Mouse (Mus musculus) kidney, adult 2 months (tissue): ENCODE measurements around the gene Plscr4. TPM values are rescaled to one million over a fixed set of nuclear protein-coding genes. Genes with fewer than 3 reads are reported as not detected.
A peak's percentile ranks its signal among the peaks of the same experiment; 100 is the strongest.

Experiments used
- DNase-seq: peaks from one replicate; pipeline ENCODE4 v3.0.0; 2021
- H3K27ac ChIP-seq: fragments of 200-500 bp; 2 replicates; pipeline ENCODE4 v1.5.1; 2012; ENCODE audit warnings: low read depth, low read length, control low read depth, inconsistent platforms; ENCODE audit not compliant: insufficient read depth
- H3K27me3 ChIP-seq: fragments of 200-500 bp; replicated peaks from 2 replicates; pipeline ENCODE4 v1.6.1; 2012; ENCODE audit warnings: mild to moderate bottlenecking, moderate library complexity, low read length, inconsistent platforms; ENCODE audit not compliant: control insufficient read depth, insufficient read depth
- H3K36me3 ChIP-seq: fragments of 200-500 bp; 2 replicates; pipeline ENCODE4 v1.6.1; 2012; ENCODE audit warnings: mild to moderate bottlenecking, moderate library complexity, low read length, inconsistent platforms; ENCODE audit not compliant: control insufficient read depth, insufficient read depth
- H3K4me1 ChIP-seq: fragments of 200-500 bp; 2 replicates; pipeline ENCODE4 v1.6.1; 2011; ENCODE audit warnings: low read length; ENCODE audit not compliant: control insufficient read depth, insufficient read depth
- H3K4me3 ChIP-seq: fragments of 200-500 bp; 2 replicates; pipeline ENCODE4 v1.5.1; 2011; ENCODE audit warnings: mild to moderate bottlenecking, low read depth, low read length, control low read depth; ENCODE audit not compliant: insufficient read depth
- CTCF ChIP-seq: fragments of 200-500 bp; conservative IDR thresholded peaks from 2 replicates; pipeline ENCODE4 v1.5.1; 2011; ENCODE audit warnings: low read depth, mild to moderate bottlenecking, control low read depth, low read length, moderate library complexity, mixed read lengths; ENCODE audit not compliant: insufficient read depth, insufficient read length
- POLR2A ChIP-seq: fragments of 200-500 bp; IDR thresholded peaks from one replicate; pipeline ENCODE4 v1.6.1; 2011; ENCODE audit warnings: low read depth, low read length, control low read depth
- WGBS: fragments of 180-500 bp; shearing (Covaris S2); methylation state at CpG from one replicate; pipeline ENCODE4 v1.1.7; 2018; 5-methylcytosine and 5-hydroxymethylcytosine counted together
- polyA plus RNA-seq: library from polyadenylated mRNA; depleted of rRNA; stranded (reverse); fragments of >200 nt; gene quantifications from 2 replicates; pipeline ENCODE4 v1.2.3, GENCODE M21; 2012

The Plscr4 gene
- polyA plus RNA-seq, 1 experiment = 11.7 TPM

- H3K4me1 ChIP-seq = no peaks in the 10 kb centered on the region
- TF ChIP-seq POLR2A = no peak
- no peak for TF ChIP-seq CTCF
Measured at GRCm38 (mm10) chr9:92504889-92505288, 47.7 kb downstream of the Plscr4 start.

DNA sequence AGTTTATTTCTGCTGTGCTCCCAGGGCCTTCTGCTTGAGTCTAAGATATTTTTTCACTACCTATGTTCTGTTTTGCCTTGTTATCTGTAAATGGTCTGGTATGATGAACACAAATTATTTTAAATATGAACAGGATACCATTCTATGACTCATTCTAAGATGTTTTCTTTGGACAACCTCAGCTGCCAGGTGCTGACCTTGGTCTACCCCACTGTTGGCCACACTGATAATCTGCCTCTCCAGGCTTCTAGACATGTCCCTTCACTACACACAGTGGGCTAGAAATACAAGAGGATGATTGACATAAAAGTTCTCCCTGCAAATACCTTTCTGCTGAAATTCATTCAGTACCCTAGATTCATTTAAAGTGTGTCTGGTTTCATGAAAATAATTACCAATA is 54.5 kb downstream of the Plscr4 start:
- DNase-seq = no peak
- no peak for TF ChIP-seq POLR2A
- no peak for TF ChIP-seq CTCF
- Histone ChIP-seq H3K27ac (no peak overlapping the region), H3K4me1 (no peaks in the 10 kb centered on the region), H3K27me3 (no peaks in the 10 kb centered on the region), H3K36me3 (no peaks in the 10 kb centered on the region), H3K4me3 (no peak overlapping the region)

More at GRCm38 (mm10) chr9:92504889-92505288, 47.7 kb downstream of the Plscr4 start:
- no peak overlapping the region for H3K4me3 ChIP-seq
- DNase-seq = no peak
- H3K27ac ChIP-seq = no peak overlapping the region
- H3K27me3 ChIP-seq = no peaks in the 10 kb centered on the region
- 36% methylated on average over 1 of the region's 1 CpGs for WGBS
- no peaks in the 10 kb centered on the region for H3K36me3 ChIP-seq

DNA sequence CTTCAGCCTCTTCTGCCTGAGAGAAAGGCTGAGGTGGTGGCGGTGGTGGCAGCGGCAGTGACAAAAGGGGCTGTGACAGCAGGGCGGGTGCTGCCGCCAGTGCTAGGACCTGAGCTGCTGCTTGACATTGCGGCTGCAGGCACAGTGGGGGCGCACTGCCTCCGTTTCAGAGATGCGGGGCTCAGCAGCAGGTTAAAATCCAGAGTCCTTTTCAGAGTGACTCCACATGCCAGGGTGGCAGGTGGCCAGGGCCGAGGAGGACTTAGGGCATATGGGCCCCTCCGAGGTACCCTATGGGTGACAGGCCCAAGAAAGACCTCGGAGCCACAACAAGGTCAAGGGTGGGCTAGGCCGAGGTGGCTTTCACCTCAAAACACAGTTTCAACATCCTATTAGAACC is 59.9 kb downstream of the Plscr4 start:
- 94% methylated on average over 12 of the region's 12 CpGs for WGBS
- DNase-seq = peak; percentile 25
- H3K27me3 ChIP-seq = no peaks in the 10 kb centered on the region
- TF ChIP-seq POLR2A = no peak
- TF ChIP-seq CTCF = no peak
- 0 out of 2 replicates have a peak, but pooled peaks cover 4% of the 10 kb centered on the region for H3K4me1 ChIP-seq
- no peaks in the 10 kb centered on the region for H3K36me3 ChIP-seq
- no peak overlapping the region for H3K4me3 ChIP-seq
- H3K27ac ChIP-seq = no peak overlapping the region

DNA sequence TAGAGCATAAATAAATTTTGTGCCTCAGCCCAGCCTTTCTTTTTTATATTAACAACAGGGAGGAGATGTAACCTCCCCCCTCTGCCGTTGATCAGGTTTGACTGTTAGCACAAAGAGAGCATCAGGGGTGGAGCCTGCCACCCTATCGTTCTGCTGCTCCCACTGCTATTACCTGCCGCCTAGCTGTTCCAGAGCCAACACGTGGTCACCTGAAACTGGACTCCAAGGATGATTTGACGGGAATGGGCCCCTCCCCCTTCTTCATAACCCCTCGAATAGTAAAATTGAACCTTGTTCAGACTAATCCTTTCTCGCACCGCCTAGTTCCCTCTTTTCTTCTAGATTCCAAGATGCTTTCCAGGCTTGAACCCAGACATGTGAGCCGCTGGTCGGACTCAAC is 63.6 kb downstream of the Plscr4 start:
- peak; percentile 62 for DNase-seq
- Histone ChIP-seq H3K36me3 (no peaks in the 10 kb centered on the region), H3K27me3 (no peaks in the 10 kb centered on the region), H3K4me1 (peaks cover 7% of the 10 kb centered on the region; the same call in 1 of the 2 replicates), H3K4me3 (no peak overlapping the region), H3K27ac (peak overlapping the region; percentile 50)
- TF ChIP-seq POLR2A = no peak
- TF ChIP-seq CTCF = no peak
- WGBS = 64% methylated on average over 10 of the region's 10 CpGs

DNA sequence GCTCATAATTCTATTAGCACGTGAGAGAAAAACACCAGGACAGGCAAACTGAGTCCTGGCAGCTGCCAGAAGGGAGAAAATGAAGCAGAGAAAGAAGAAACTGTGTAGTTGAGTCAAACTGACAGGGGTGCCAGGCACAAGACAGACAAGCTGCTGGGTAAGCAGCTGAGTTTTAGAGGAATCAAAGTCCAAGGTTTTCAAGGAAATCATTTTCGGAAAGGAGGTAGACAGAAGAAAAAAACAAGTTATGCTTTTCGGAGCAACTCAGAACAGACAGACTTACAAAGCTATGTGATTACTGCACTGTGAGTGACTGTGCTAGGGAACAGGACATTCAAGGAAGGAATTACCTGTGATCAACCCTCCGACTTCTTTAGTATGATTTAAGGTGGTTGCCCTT is 67.3 kb downstream of the Plscr4 start:
- DNase-seq = peak; percentile 71
- 50% methylated on average over 4 of the region's 4 CpGs for WGBS
- TF ChIP-seq CTCF = no peak
- TF ChIP-seq POLR2A = no peak

DNA sequence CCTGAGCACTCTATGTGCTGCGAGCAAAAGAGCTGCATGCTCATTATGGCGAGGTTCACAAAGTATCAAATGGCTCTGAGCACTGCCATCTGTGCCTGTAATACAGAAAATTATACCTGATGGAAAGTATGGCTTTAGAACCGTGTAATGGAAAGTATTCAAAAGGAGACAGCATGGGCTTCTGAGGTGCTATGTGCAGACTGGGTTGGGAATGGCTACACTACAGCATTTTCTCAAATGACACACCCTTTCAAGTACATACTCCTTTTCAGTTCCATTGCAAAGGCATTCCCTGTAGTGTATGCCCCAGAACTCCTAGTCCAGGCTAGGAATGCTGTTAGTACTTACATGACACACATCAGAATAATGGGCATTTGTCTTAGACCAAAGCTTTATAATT is 72.9 kb downstream of the Plscr4 start:
- H3K27me3 ChIP-seq = no peaks in the 10 kb centered on the region
- no peaks in the 10 kb centered on the region for H3K4me1 ChIP-seq
- 79% methylated on average over 3 of the region's 3 CpGs for WGBS
- TF ChIP-seq CTCF (no peak), POLR2A (no peak)
- H3K27ac ChIP-seq = no peak overlapping the region
- DNase-seq = no peak
- H3K36me3 ChIP-seq = no peaks in the 10 kb centered on the region
- H3K4me3 ChIP-seq = no peak overlapping the region

More for the DNA sequence above, 67.3 kb downstream of the Plscr4 start:
- Histone ChIP-seq H3K27ac (peak overlapping the region; percentile 91), H3K36me3 (no peaks in the 10 kb centered on the region), H3K4me1 (peaks cover 7% of the 10 kb centered on the region; the same call in 1 of the 2 replicates), H3K27me3 (no peaks in the 10 kb centered on the region), H3K4me3 (no peak overlapping the region)

GRCm38 (mm10) chr9:92537735-92538134 is 80.6 kb downstream of the Plscr4 start:
- no peaks in the 10 kb centered on the region for H3K27me3 ChIP-seq
- TF ChIP-seq POLR2A = no peak
- TF ChIP-seq CTCF = no peak
- WGBS = 72% methylated on average over 6 of the region's 6 CpGs

More at GRCm38 (mm10) chr9:92537735-92538134, 80.6 kb downstream of the Plscr4 start:
- H3K4me3 ChIP-seq = no peak overlapping the region
- no peaks in the 10 kb centered on the region; the same call in 1 of the 2 replicates for H3K4me1 ChIP-seq
- DNase-seq = no peak
- no peak overlapping the region for H3K27ac ChIP-seq
- H3K36me3 ChIP-seq = no peaks in the 10 kb centered on the region
